Mouse (Mus musculus): Measurements from ENCODE around the gene Ephb2.

DNA sequence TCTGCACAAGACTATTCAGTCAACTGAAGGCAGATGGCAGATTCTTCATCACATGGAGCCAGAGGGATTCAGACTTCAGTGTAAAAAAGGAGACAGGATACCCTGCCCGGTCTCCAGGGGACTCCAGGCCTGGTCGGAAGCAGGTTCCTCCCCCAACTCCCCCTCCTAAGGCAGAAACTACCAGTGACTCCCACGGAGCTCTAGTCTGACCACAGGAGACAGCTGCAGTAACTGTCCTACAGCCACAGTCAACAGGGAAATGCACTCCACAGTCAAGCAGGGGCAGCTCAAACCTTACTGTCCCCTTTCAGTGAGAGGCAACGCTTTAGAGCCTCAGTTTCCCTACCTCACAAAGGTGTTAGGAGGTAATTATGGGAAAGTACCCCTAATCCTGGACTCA, 23.2 kb downstream of the Ephb2 start:
- no peak for TF ChIP-seq POLR2A (IDR thresholded peaks at IDR 0.05; ENCODE audit: insufficient read depth, low read length)
- no peak for TF ChIP-seq CTCF (IDR thresholded peaks at IDR 0.05; ENCODE audit: low read depth, low read length)
- TF ChIP-seq EP300 (IDR thresholded peaks at IDR 0.05; ENCODE audit: insufficient read depth, low read depth, low read length), result no peak
